In genomic region chr6:145969572-145969971, GRCm38 (mm10) we compare ENCODE assay signal across 13 mouse cellular contexts. TPM values are rescaled to one million over a fixed set of nuclear protein-coding genes. Genes with fewer than 3 reads are reported as not detected.
A peak's percentile ranks its signal among the peaks of the same experiment; 100 is the strongest.
DNase-seq lines count a peak whose midpoint lies in the region; TF ChIP-seq lines count a peak whose summit lies in the region.
"Had no signal": no experiment of that assay in that cellular context is flagged by ENCODE, and none has a peak within 500 bp of the region (broad histone marks: within the 10 kb centered on the region; RNA-seq: fewer than 3 reads in every experiment).

No protein-coding gene starts in this region.

- no peaks in the 10 kb centered on the region for H3K36me3 ChIP-seq in ES-E14 (ENCODE audit: control insufficient read depth, insufficient read depth, low read length, poor library complexity, severe bottlenecking)
- H3K36me3 ChIP-seq: liver, embryonic 15.5 days had no signal

- no peak overlapping the region for H3K9ac ChIP-seq in ES-E14 (ENCODE audit: insufficient read depth, low read depth, low read length, poor library complexity, severe bottlenecking)
- H3K9ac ChIP-seq: liver, embryonic 15.5 days had no signal

- TF ChIP-seq CTCF in layer of hippocampus, adult 2 months (conservative IDR thresholded peaks at IDR 0.05), result peak; percentile 57

- in situ Hi-C loops in ES-E14 (cut with MboI; ENCODE audit: low sequenced_read_pairs in 2 of 2, unreplicated experiment in 2 of 2), result no loop called here

- no peak for DNase-seq in layer of hippocampus, adult 2 months (ENCODE audit: low spot score in 2 of 2)
- DNase-seq in layer of hippocampus, postnatal 10 days (ENCODE audit: low spot score in 2 of 2), result no peak
- DNase-seq in right cerebral cortex, postnatal 4 days, result peak; percentile 22
- no peak for DNase-seq in right cerebral cortex, postnatal 36 days (ENCODE audit: low spot score in 2 of 2)
- DNase-seq in ES-E14 (ENCODE audit: low read depth, low spot score), result peak; percentile 56
- no peak for DNase-seq in right cerebral cortex, postnatal 10 days (ENCODE audit: low spot score in 2 of 2)
- no peak for DNase-seq in kidney, postnatal 10 days
- DNase-seq: adrenal gland, postnatal 36 days; cerebellum, adult 9-11 months; gastrocnemius, postnatal 14 days; right cerebral cortex, postnatal 14 days had no signal

- no peak overlapping the region for H3K4me3 ChIP-seq in layer of hippocampus, adult 2 months
- no peak overlapping the region for H3K4me3 ChIP-seq in ES-E14 (ENCODE audit: insufficient read depth in 1 of 2, low read depth in 1 of 2, low read length in 2 of 2, poor library complexity in 1 of 2, severe bottlenecking in 1 of 2)
- H3K4me3 ChIP-seq in brown adipose tissue, adult 24 weeks (ENCODE audit: insufficient read depth, low read depth, low read length), result no peak overlapping the region
- H3K4me3 ChIP-seq: liver, embryonic 15.5 days had no signal

- no peaks in the 10 kb centered on the region for H3K4me1 ChIP-seq in ES-E14 (ENCODE audit: control insufficient read depth in 2 of 2, insufficient read depth in 2 of 2, low read length in 2 of 2, poor library complexity in 1 of 2)
- H3K4me1 ChIP-seq in brown adipose tissue, adult 24 weeks (ENCODE audit: control insufficient read depth, insufficient read depth, insufficient read length, low read length), result peaks cover 11% of the 10 kb centered on the region; the same call in 1 of the 2 replicates
- H3K4me1 ChIP-seq: liver, embryonic 15.5 days had no signal

- no peaks in the 10 kb centered on the region for H3K9me3 ChIP-seq in ES-E14 (ENCODE audit: control insufficient read depth, insufficient read depth, low read depth, low read length)
- H3K9me3 ChIP-seq: liver, embryonic 15.5 days had no signal

- no peak overlapping the region for H3K27ac ChIP-seq in layer of hippocampus, adult 2 months
- H3K27ac ChIP-seq in ES-E14 (ENCODE audit: insufficient read depth, low read depth, low read length, poor library complexity, severe bottlenecking), result no peak overlapping the region
- peak overlapping the region; percentile 62 for H3K27ac ChIP-seq in brown adipose tissue, adult 24 weeks (replicated peaks; ENCODE audit: low read depth, low read length)
- H3K27ac ChIP-seq: liver, embryonic 15.5 days had no signal

TF ChIP-seq in ES-E14, 5 proteins besides CTCF, POLR2A, EP300 and RAD21:
- TF ChIP-seq CHD2 (IDR thresholded peaks at IDR 0.05; ENCODE audit: low read depth, low read length), result no peak
- peak; percentile 55; the same call in 1 of the 2 replicates for TF ChIP-seq ZC3H11A (IDR thresholded peaks at IDR 0.05; ENCODE audit: borderline replicate concordance, low read depth, low read length)

RNA-seq across cellular contexts. Expression of gene Sspn, which starts 38.1 kb away (rescaled TPM):
- total RNA-seq in layer of hippocampus, adult 2 months (2021), result 1 to 10 TPM; 4.9 TPM
- total RNA-seq in layer of hippocampus, postnatal 10 days (2021), result 1 to 10 TPM; 5.3 to 5.5 TPM
- total RNA-seq in ES-E14 (2012; rRNA removed), result 0.11 and 0.27 TPM in 2 replicates
- polyA plus RNA-seq in brown adipose tissue, adult 24 weeks (2012; ENCODE audit: insufficient read depth, insufficient read length, missing spikeins), result 20.9 and 26.7 TPM in 2 replicates

Comparison
In these comparisons a context has a peak if more than half of its experiments do, and no peak if none do; other contexts are left out.
1. DNase-seq: peak in right cerebral cortex, postnatal 4 days (single experiment) and ES-E14 (single experiment); none in layer of hippocampus, adult 2 months (0 of 2), layer of hippocampus, postnatal 10 days (0 of 2), right cerebral cortex, postnatal 36 days (0 of 2), right cerebral cortex, postnatal 10 days (0 of 2) and kidney, postnatal 10 days (single experiment).